Comparison of ENCODE assay signal across 22 mouse cellular contexts in genomic region chr2:32112548-32112947, GRCm38 (mm10). TPM values are rescaled to one million over a fixed set of nuclear protein-coding genes. Genes with fewer than 3 reads are reported as not detected.
DNase-seq lines count a peak whose midpoint lies in the region; ATAC-seq and TF ChIP-seq lines count a peak whose summit lies in the region.
"Had no signal": no experiment of that assay in that cellular context is flagged by ENCODE, and none has a peak within 500 bp of the region (broad histone marks: within the 10 kb centered on the region; RNA-seq: fewer than 3 reads in every experiment).

No protein-coding gene starts in this region.

- H3K36me3 ChIP-seq in liver, embryonic 12.5 days: peaks cover 5% of the 10 kb centered on the region; the same call in 1 of the 2 replicates
- H3K36me3 ChIP-seq in liver, embryonic 16.5 days (ENCODE audit: control insufficient read depth, insufficient read depth): no peaks in the 10 kb centered on the region
- H3K36me3 ChIP-seq: embryonic facial prominence, embryonic 15.5 days; forebrain, embryonic 10.5 days had no signal

- no peak for ATAC-seq in liver, embryonic 12.5 days
- no peak for ATAC-seq in liver, embryonic 16.5 days (ENCODE audit: low read depth)
- ATAC-seq: activated CD4-positive, CD25-positive, alpha-beta regulatory T cell, adult 4 months; forebrain, embryonic 14.5 days; Patski had no signal

- peak overlapping the region; percentile 43; the same call in 1 of the 2 replicates for H3K27ac ChIP-seq in layer of hippocampus, adult 2 months
- H3K27ac ChIP-seq in liver, embryonic 12.5 days: peak overlapping the region; percentile 95
- H3K27ac ChIP-seq in liver, embryonic 16.5 days (ENCODE audit: low read length): peak overlapping the region; percentile 51; the same call in 1 of the 2 replicates
- H3K27ac ChIP-seq: embryonic facial prominence, embryonic 15.5 days; forebrain, embryonic 10.5 days; gastrocnemius, adult 2 months; hindbrain, embryonic 10.5 days; hindbrain, embryonic 14.5 days had no signal

- no peak overlapping the region for H3K4me2 ChIP-seq in liver, embryonic 12.5 days
- no peak overlapping the region for H3K4me2 ChIP-seq in liver, embryonic 16.5 days (ENCODE audit: low read depth, low read length)
- H3K4me2 ChIP-seq: embryonic facial prominence, embryonic 15.5 days; heart, embryonic 12.5 days; hindbrain, embryonic 14.5 days had no signal

- H3K4me3 ChIP-seq in layer of hippocampus, adult 2 months: no peak overlapping the region
- no peak overlapping the region for H3K4me3 ChIP-seq in liver, embryonic 12.5 days
- no peak overlapping the region for H3K4me3 ChIP-seq in liver, embryonic 16.5 days (ENCODE audit: low read depth, low read length)
- H3K4me3 ChIP-seq: embryonic facial prominence, embryonic 15.5 days; erythroblast, embryonic 14.5 days; forebrain, embryonic 10.5 days; gastrocnemius, adult 2 months; heart, embryonic 12.5 days; hindbrain, embryonic 10.5 days had no signal

- no peak for TF ChIP-seq CTCF in layer of hippocampus, adult 2 months (conservative IDR thresholded peaks at IDR 0.05)

- 76% methylated on average over 2 of the region's 2 CpGs for WGBS in liver, embryonic 12.5 days (ENCODE audit: insufficient replicate concordance)
- 64% methylated on average over 2 of the region's 2 CpGs for WGBS in liver, embryonic 16.5 days (ENCODE audit: insufficient replicate concordance)

- H3K27me3 ChIP-seq in liver, embryonic 12.5 days (replicated peaks): no peaks in the 10 kb centered on the region
- no peaks in the 10 kb centered on the region for H3K27me3 ChIP-seq in liver, embryonic 16.5 days (ENCODE audit: control insufficient read depth, insufficient read depth, low read depth, low read length)
- H3K27me3 ChIP-seq: embryonic facial prominence, embryonic 15.5 days; heart, embryonic 12.5 days had no signal

- H3K4me1 ChIP-seq in liver, embryonic 12.5 days: peaks cover 61% of the 10 kb centered on the region
- peaks cover 42% of the 10 kb centered on the region for H3K4me1 ChIP-seq in liver, embryonic 16.5 days (ENCODE audit: control insufficient read depth, low read depth, low read length)
- H3K4me1 ChIP-seq: embryonic facial prominence, embryonic 15.5 days; forebrain, embryonic 10.5 days had no signal

- H3K9me3 ChIP-seq in liver, embryonic 12.5 days (replicated peaks): peaks cover 7% of the 10 kb centered on the region; the same call in 1 of the 2 replicates
- no peaks in the 10 kb centered on the region for H3K9me3 ChIP-seq in liver, embryonic 16.5 days (replicated peaks; ENCODE audit: control insufficient read depth, low read length)
- H3K9me3 ChIP-seq: embryonic facial prominence, embryonic 15.5 days had no signal

- H3K9ac ChIP-seq in liver, embryonic 12.5 days: 0 out of 2 replicates have a peak overlapping the region, but pooled peaks have one; percentile 17
- no peak overlapping the region for H3K9ac ChIP-seq in liver, embryonic 16.5 days (ENCODE audit: low read depth, low read length)
- H3K9ac ChIP-seq: embryonic facial prominence, embryonic 15.5 days; heart, embryonic 12.5 days; hindbrain, embryonic 14.5 days had no signal

- DNase-seq in layer of hippocampus, adult 2 months (ENCODE audit: low spot score in 2 of 2): no peak
- no peak for DNase-seq in layer of hippocampus, adult 9-11 months
- DNase-seq in liver: no peak
- peak; percentile 57 for DNase-seq in right cerebral cortex, adult 18-20 months
- no peak for DNase-seq in right cerebral cortex, postnatal 14 days
- DNase-seq: adrenal gland, adult 2 months; adrenal gland, postnatal 25 days; cerebellum, postnatal 10 days; embryo, embryonic 11 days; gastrocnemius, postnatal 25 days had no signal

RNA-seq across cellular contexts. Expression of gene Plpp7, which starts 17.2 kb away (rescaled TPM):
- total RNA-seq in layer of hippocampus, adult 2 months (2021): 10 to 100 TPM; 20.2 to 21.8 TPM
- 3.0 and 3.4 TPM in 2 replicates for polyA plus RNA-seq in liver, embryonic 12.5 days (2016; fragmentation: Nextera tagmentation; extraction: Ambion mirVana)
- polyA plus RNA-seq in liver, embryonic 16.5 days (2015; fragmentation: Nextera tagmentation; extraction: Ambion mirVana): 1.4 and 2.1 TPM in 2 replicates
- polyA plus RNA-seq: activated CD4-positive, CD25-positive, alpha-beta regulatory T cell, adult 4 months had no signal

RNA-seq across cellular contexts. Expression of gene Fam78a, which starts 27.9 kb away (rescaled TPM):
- 1 to 10 TPM; 3.6 to 6.0 TPM for total RNA-seq in layer of hippocampus, adult 2 months (2021)
- polyA plus RNA-seq in liver, embryonic 12.5 days (2016; fragmentation: Nextera tagmentation; extraction: Ambion mirVana): 22.4 and 22.6 TPM in 2 replicates
- polyA plus RNA-seq in liver, embryonic 16.5 days (2015; fragmentation: Nextera tagmentation; extraction: Ambion mirVana): 6.5 and 7.0 TPM in 2 replicates

RNA-seq across cellular contexts. Expression of gene Prrc2b, which starts 38.3 kb away (rescaled TPM):
- 100 to 1,000 TPM; 288 to 305 TPM for total RNA-seq in layer of hippocampus, adult 2 months (2021)
- polyA plus RNA-seq in liver, embryonic 12.5 days (2016; fragmentation: Nextera tagmentation; extraction: Ambion mirVana): 20.8 and 23.6 TPM in 2 replicates
- 4.5 and 4.7 TPM in 2 replicates for polyA plus RNA-seq in liver, embryonic 16.5 days (2015; fragmentation: Nextera tagmentation; extraction: Ambion mirVana)

Comparison
In these comparisons a context has a peak if more than half of its experiments do, and no peak if none do; other contexts are left out.
1. H3K27ac ChIP-seq: peak in every context shown above with its lines; median percentile 95 in liver, embryonic 12.5 days; 51 in liver, embryonic 16.5 days; 43 in layer of hippocampus, adult 2 months.